Mouse (Mus musculus): ENCODE results near the gene Cct6b. TPM values are rescaled to one million over a fixed set of nuclear protein-coding genes. Genes with fewer than 3 reads are reported as not detected.

Gene Cct6b
- 0.13 TPM in 1 of 2 replicates, not detected in the other for polyA plus RNA-seq (2016; fragmentation: Nextera tagmentation; extraction: Ambion mirVana)

DNA sequence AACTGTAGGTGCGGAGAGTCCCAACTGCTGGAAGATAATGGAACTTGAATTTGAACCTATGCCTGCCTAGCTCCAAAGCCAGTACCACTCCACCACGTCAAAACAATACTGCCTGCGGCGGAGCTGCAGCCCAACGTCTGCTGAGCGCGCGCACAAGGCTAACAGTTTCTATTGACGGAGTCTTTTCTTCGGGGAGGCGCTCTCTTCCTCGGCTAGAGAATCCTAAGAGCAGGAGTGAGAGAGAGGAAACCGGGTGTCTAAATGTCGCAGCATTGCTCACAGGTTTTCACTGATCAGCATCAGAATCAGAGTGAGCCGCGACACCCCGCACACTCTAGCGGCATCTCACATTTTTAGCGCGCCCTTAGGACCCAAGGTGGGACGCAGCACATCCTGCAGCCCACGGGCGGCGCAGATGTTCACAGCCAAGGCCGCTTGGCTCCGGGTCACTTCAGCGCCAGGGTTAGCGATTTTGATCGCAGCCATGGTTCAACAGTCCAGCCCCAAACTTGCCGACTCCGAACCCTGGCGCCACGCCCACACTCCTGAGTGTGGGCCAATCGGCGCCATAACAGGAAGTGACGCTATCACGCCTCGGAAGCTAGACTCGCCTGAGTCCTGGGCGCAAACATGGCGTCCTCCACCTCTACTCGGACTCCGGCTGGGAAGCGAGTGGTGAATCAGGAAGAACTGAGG lies at the start of gene Cct6b, which contains the start of gene Zfp830:
TSS of gene Cct6b (minus strand) at position 580 of the 696 bp plus-strand sequence.
TSS of gene Zfp830 (plus strand) at position 604 of the 696 bp plus-strand sequence.
- under 1% methylated on average over 44 of the region's 44 CpGs for WGBS

DNA sequence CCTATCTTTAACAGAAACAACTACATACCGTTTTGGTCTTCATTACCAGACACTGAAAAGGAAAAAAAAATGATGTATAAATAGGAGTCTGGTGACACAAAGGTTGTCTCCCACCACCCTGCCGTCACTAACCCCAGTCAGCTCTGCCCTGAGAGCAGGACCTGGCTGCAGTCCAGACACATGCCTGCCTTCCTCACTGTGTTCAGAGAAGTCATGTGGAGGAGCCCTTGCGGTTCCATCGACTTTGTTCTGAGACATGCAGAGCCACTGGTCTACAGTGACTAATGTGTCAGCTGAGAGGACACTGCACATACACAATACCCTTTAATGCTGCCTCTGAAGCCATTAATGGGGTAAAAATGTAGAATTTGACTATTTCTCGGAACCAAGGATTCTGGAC lies 44.4 kb upstream of the Cct6b start:
- no peaks in the 10 kb centered on the region for H3K9me3 ChIP-seq (replicated peaks)
- H3K27me3 ChIP-seq (replicated peaks) = no peaks in the 10 kb centered on the region
- no peak overlapping the region for H3K4me3 ChIP-seq
- H3K9ac ChIP-seq = no peak overlapping the region
- H3K4me1 ChIP-seq (replicated peaks) = peaks cover 33% of the 10 kb centered on the region
- no peak overlapping the region for H3K4me2 ChIP-seq
- WGBS = 51% methylated on average over 5 of the region's 5 CpGs
- H3K27ac ChIP-seq (ENCODE audit: poor library complexity, severe bottlenecking) = no peak overlapping the region
- no peak for ATAC-seq (ENCODE audit: insufficient number of reproducible peaks, low FRiP score)
- H3K36me3 ChIP-seq = peaks cover 18% of the 10 kb centered on the region

More for the DNA sequence above, at the start of gene Cct6b, which contains the start of gene Zfp830:
- H3K4me2 ChIP-seq = peak within 1 kb of the TSS; percentile 96
- peaks cover 18% of the 10 kb centered on the region for H3K4me1 ChIP-seq (replicated peaks)
- H3K9ac ChIP-seq = peak within 1 kb of the TSS; percentile 93
- H3K4me3 ChIP-seq = peak within 1 kb of the TSS; percentile 87
- peak; percentile 99 for ATAC-seq (ENCODE audit: insufficient number of reproducible peaks, low FRiP score)
- H3K9me3 ChIP-seq (replicated peaks) = no peaks in the 10 kb centered on the region
- peak within 1 kb of the TSS; percentile 92 for H3K27ac ChIP-seq (ENCODE audit: poor library complexity, severe bottlenecking)
- 0 out of 2 replicates have a peak, but pooled peaks cover 3% of the 10 kb centered on the region for H3K27me3 ChIP-seq (replicated peaks)
- peaks cover 8% of the 10 kb centered on the region for H3K36me3 ChIP-seq

DNA sequence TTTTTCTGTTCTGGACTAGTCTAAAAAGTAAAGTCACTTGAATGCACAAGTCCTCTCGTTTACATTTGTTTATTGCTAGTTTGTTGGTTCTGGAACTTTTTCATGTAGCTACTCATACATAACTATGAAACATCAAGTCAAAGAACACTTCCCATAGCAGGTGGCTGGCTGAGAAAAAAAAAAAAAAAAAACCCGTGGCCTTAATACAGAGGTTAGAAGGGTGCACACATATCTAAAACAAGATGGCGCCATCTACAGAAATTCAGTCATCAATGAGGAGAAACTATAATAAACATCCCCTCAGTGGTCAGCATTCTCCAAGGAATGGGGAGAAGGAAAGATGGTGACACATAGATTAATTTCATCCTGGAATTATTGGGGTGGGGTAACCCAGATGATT lies 43.2 kb upstream of the Cct6b start:
- H3K9me3 ChIP-seq (replicated peaks) = no peaks in the 10 kb centered on the region
- H3K4me2 ChIP-seq = no peak overlapping the region
- H3K27me3 ChIP-seq (replicated peaks) = no peaks in the 10 kb centered on the region
- H3K36me3 ChIP-seq = peaks cover 29% of the 10 kb centered on the region
- no peak overlapping the region for H3K4me3 ChIP-seq
- H3K9ac ChIP-seq = no peak overlapping the region
- WGBS = 81% methylated on average over 3 of the region's 3 CpGs
- H3K27ac ChIP-seq (ENCODE audit: poor library complexity, severe bottlenecking) = no peak overlapping the region
- H3K4me1 ChIP-seq (replicated peaks) = peaks cover 22% of the 10 kb centered on the region
- no peak for ATAC-seq (ENCODE audit: insufficient number of reproducible peaks, low FRiP score)

DNA sequence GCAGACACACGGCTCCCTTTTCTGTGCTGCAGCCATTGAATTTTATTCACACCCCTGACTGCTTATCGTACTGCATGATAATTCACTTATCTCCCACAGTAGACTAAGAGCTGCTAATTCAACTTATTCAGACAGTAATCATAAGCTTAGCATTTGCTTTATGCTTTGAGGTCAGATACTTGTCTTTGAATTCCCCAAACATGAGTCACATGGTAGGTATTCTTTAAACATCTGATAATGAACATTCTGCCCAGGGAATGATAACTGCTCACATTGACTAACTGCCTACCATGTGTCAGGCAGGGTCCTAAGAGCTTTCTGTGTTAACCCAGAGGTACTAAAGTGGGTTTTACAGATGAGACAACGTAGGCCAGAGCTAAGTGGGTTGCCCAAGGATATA lies 42.5 kb upstream of the Cct6b start:
- WGBS = 66% methylated on average over 3 of the region's 3 CpGs
- no peak overlapping the region for H3K9ac ChIP-seq
- ATAC-seq (ENCODE audit: insufficient number of reproducible peaks, low FRiP score) = no peak
- no peak overlapping the region for H3K4me3 ChIP-seq
- no peak overlapping the region for H3K4me2 ChIP-seq
- H3K9me3 ChIP-seq (replicated peaks) = no peaks in the 10 kb centered on the region
- H3K27me3 ChIP-seq (replicated peaks) = no peaks in the 10 kb centered on the region
- peaks cover 19% of the 10 kb centered on the region for H3K4me1 ChIP-seq (replicated peaks)
- H3K27ac ChIP-seq (ENCODE audit: poor library complexity, severe bottlenecking) = no peak overlapping the region
- peaks cover 35% of the 10 kb centered on the region for H3K36me3 ChIP-seq

DNA sequence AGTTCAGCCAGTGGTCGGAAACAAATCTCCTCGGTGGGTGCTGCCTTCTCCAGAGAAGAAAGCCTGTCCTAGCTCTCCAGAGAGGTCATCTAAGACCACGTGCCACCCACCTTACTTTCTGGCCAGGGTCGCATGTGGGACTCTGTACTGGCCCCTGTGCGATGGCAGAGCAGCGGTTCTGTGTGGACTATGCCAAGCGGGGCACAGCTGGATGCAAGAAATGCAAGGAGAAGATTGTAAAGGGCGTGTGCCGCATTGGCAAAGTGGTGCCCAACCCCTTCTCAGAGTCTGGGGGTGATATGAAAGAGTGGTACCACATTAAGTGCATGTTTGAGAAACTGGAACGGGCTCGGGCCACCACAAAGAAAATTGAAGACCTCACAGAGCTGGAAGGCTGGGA lies 19.3 kb upstream of the Cct6b start:
- H3K4me1 ChIP-seq (replicated peaks) = peaks cover 16% of the 10 kb centered on the region
- no peak overlapping the region for H3K27ac ChIP-seq (ENCODE audit: poor library complexity, severe bottlenecking)
- 87% methylated on average over 11 of the region's 11 CpGs for WGBS
- no peaks in the 10 kb centered on the region for H3K9me3 ChIP-seq (replicated peaks)
- no peak overlapping the region for H3K9ac ChIP-seq
- H3K4me3 ChIP-seq = no peak overlapping the region
- H3K36me3 ChIP-seq = peaks cover 48% of the 10 kb centered on the region
- H3K27me3 ChIP-seq (replicated peaks) = no peaks in the 10 kb centered on the region
- H3K4me2 ChIP-seq = no peak overlapping the region
- ATAC-seq (ENCODE audit: insufficient number of reproducible peaks, low FRiP score) = no peak

DNA sequence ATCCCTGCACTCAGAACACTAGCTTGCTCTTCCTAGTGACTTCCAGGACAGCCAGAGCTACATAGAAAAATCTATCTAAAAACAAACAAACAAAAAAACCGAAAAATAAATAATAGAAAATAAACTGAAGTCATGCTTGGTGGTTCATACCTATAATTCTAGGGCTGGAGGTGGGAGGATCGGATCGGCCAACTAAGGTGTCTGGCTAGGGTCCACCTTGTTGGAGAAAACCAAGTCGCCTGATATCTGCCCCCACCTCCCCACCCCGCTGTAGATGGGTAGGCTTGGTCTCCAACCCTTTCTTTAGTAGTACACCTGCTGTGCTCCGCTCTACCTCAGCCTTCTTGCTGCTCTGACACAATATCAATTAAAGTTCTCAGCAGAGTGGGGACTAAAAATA lies 18.1 kb upstream of the Cct6b start:
- Histone ChIP-seq H3K9me3 (replicated peaks) (no peaks in the 10 kb centered on the region), H3K9ac (peak overlapping the region; percentile 97), H3K27me3 (replicated peaks) (no peaks in the 10 kb centered on the region), H3K36me3 (peaks cover 36% of the 10 kb centered on the region), H3K4me1 (replicated peaks) (peaks cover 16% of the 10 kb centered on the region), H3K27ac (ENCODE audit: poor library complexity, severe bottlenecking) (peak overlapping the region; percentile 96; the same call in 1 of the 2 replicates), H3K4me3 (peak overlapping the region; percentile 92), H3K4me2 (peak overlapping the region; percentile 73)
- WGBS = 40% methylated on average over 6 of the region's 6 CpGs
- no peak for ATAC-seq (ENCODE audit: insufficient number of reproducible peaks, low FRiP score)

DNA sequence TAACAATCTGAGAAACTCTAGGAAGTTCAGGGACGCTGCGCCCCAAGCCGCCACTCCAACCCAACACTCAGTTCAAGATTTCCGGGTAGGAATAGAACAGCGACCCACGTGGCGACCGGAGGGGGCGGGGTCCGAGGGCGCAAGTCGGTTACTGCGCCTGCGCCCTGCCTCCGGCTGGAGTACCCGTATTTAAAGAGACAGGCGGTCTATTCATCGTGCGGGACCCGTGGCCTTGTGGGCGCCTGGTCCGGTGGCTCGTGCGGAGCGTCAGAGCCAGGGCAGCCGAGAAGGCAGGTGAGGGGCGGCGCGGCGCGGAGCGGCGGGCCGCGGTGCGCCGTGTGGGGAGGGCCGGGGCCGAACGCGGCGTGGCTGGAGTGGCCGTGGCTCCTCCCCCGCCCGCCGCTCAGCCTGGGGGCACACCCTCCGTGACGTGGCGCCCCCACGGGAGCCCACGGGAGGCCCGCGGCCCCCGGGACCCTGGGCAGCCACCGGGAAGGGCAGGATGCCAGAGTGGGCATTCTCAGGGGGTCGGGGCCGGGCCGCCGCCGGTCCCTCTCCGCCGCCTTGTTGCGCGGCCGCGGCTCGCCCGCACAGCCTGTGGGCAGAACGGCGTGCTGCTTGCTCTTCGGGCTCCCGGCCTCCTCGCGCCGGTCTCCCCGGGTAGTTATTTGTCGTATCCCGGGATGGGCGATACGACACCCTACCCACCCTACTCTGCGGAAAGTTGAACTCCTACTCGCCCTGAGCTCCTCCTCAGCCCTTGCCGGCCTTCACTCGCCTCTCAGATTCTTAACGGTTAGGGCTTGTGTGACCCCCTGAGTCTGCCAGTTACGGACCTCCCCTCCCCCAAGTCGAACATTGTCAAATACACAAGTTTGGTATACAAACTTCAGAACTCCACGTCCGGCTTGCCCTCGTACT lies 17.1 kb upstream of the Cct6b start, which contains the start of gene Lig3:
TSS of gene Lig3 (plus strand) at position 126 of the 921 bp plus-strand sequence.
- peak within 1 kb of the TSS; percentile 92 for H3K4me3 ChIP-seq
- peak; percentile 96 for ATAC-seq (ENCODE audit: insufficient number of reproducible peaks, low FRiP score)
- H3K27me3 ChIP-seq (replicated peaks) = no peaks in the 10 kb centered on the region
- peak within 1 kb of the TSS; percentile 96 for H3K27ac ChIP-seq (ENCODE audit: poor library complexity, severe bottlenecking)
- H3K4me1 ChIP-seq (replicated peaks) = peaks cover 16% of the 10 kb centered on the region
- H3K36me3 ChIP-seq = peaks cover 28% of the 10 kb centered on the region
- H3K9me3 ChIP-seq (replicated peaks) = no peaks in the 10 kb centered on the region
- under 1% methylated on average over 75 of the region's 90 CpGs for WGBS
- H3K4me2 ChIP-seq = peak within 1 kb of the TSS; percentile 73
- H3K9ac ChIP-seq = peak within 1 kb of the TSS; percentile 97

DNA sequence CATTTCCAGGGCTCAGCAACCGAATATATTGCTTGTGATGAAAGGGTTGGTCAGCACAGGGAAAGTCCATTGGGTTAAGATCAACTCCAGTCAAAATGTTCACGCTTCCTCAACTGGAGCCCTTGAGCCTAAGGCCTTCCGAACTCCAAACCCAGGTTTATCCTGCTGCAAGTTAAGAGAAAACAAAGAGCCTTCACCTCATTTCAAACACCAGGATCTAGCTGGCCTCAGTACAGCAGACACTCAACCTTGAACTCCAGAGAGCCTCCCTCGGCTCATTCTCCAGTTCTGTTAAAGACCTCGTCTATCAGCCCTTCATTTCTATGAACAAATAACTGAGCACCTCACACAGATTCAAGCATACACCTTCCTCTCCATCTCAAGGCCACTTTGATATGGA lies 16.0 kb upstream of the Cct6b start:
- H3K4me2 ChIP-seq = peak overlapping the region; percentile 73

DNA sequence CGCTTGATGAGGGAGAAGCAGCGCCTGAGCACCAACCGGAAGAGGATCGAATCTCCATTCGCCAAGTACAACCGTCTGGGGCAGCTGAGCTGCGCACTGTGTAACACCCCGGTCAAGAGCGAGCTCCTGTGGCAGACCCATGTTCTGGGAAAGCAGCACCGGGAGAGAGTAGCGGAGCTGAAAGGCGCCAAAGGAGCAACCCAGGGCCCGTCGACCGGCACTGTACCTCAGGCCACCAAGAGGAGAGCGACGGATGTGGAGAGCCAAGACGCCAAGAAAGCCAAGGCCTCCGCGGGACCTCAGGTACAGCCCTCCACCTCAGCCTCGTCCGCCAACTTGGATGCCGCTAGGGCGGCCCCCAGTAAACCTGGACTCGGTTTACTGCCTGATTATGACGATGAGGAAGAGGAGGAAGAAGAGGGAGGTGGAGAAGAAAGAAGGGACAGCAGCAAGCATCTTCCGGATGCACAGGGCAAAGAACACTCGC lies 360 bp upstream of the Cct6b start:
- Histone ChIP-seq H3K36me3 (peaks cover 9% of the 10 kb centered on the region), H3K4me3 (peak overlapping the region; percentile 87), H3K27me3 (replicated peaks) (no peaks in the 10 kb centered on the region), H3K9me3 (replicated peaks) (no peaks in the 10 kb centered on the region), H3K27ac (ENCODE audit: poor library complexity, severe bottlenecking) (peak overlapping the region; percentile 92), H3K4me1 (replicated peaks) (peaks cover 18% of the 10 kb centered on the region), H3K4me2 (peak overlapping the region; percentile 96), H3K9ac (peak overlapping the region; percentile 93)
- ATAC-seq (ENCODE audit: insufficient number of reproducible peaks, low FRiP score) = peak; percentile 65
- under 1% methylated on average over 28 of the region's 28 CpGs for WGBS

More for the DNA sequence above, 16.0 kb upstream of the Cct6b start:
- no peaks in the 10 kb centered on the region for H3K9me3 ChIP-seq (replicated peaks)
- no peak overlapping the region for H3K27ac ChIP-seq (ENCODE audit: poor library complexity, severe bottlenecking)
- no peak for ATAC-seq (ENCODE audit: insufficient number of reproducible peaks, low FRiP score)
- H3K4me3 ChIP-seq = peak overlapping the region; percentile 92
- peak overlapping the region; percentile 97 for H3K9ac ChIP-seq
- peaks cover 16% of the 10 kb centered on the region for H3K4me1 ChIP-seq (replicated peaks)
- 47% methylated on average over 5 of the region's 5 CpGs for WGBS
- H3K27me3 ChIP-seq (replicated peaks) = no peaks in the 10 kb centered on the region
- H3K36me3 ChIP-seq = peaks cover 18% of the 10 kb centered on the region

DNA sequence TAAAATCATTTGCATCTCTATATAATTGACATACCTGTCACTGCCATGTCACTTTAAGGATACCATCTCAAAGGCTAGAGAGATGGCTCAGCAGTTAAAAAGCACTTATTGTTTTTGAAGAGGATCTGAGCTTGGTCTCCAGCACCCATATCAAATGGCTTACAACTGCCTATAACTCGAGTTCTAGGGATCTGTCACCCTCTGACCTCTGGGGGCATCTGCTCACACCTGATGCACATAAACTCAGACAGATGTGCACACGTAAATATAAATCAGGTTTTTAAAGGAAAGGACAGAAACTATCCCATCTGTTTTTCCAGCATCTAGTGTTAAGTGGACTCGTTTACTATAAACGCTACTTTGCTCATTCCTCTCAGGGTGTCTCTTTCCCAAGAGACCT lies 860 bp downstream of the Cct6b start:
- Histone ChIP-seq H3K27ac (ENCODE audit: poor library complexity, severe bottlenecking) (peak overlapping the region; percentile 92; the same call in 1 of the 2 replicates), H3K4me3 (peak overlapping the region; percentile 87), H3K9ac (peak overlapping the region; percentile 93), H3K9me3 (replicated peaks) (no peaks in the 10 kb centered on the region), H3K27me3 (replicated peaks) (0 out of 2 replicates have a peak, but pooled peaks cover 3% of the 10 kb centered on the region), H3K36me3 (peaks cover 2% of the 10 kb centered on the region), H3K4me2 (peak overlapping the region; percentile 96), H3K4me1 (replicated peaks) (peaks cover 18% of the 10 kb centered on the region)
- no peak for ATAC-seq (ENCODE audit: insufficient number of reproducible peaks, low FRiP score)
- 14% methylated on average over 4 of the region's 4 CpGs for WGBS

Data from heart, embryonic 12.5 days (tissue).